Mouse (Mus musculus) urinary bladder, postnatal 36 days (tissue): ENCODE data around the gene Cib3.

Experiments
- DNase-seq, 2 experiments: peaks; one replicate each; pipeline ENCODE4 v3.0.0; 2022; ENCODE audit warnings: low spot score in 2 of 2, mixed read lengths in 1 of 2

Gene Cib3

DNA sequence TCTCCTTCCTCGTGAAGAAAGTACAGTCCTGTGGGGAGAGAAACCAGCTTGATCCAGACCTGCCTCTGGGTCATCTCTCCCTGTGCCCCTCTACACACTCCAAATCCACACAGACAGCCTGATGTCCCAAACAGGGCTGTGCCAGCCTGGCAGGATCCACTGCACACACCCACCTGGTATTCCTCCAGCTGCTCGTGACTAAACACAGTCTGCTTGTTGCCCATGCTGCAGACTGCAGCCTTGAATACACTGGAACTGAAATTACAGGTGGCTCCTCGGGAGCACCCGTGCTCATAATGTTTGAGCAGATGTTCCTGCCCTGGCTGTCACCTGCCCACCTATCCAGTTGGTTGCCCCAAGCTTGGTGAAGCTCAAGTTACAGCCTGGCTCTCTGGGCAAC is at the start of gene Cib3:
Cib3 (minus strand) TSS at position 87 of the 400 bp plus-strand sequence.
- no peak for DNase-seq

DNA sequence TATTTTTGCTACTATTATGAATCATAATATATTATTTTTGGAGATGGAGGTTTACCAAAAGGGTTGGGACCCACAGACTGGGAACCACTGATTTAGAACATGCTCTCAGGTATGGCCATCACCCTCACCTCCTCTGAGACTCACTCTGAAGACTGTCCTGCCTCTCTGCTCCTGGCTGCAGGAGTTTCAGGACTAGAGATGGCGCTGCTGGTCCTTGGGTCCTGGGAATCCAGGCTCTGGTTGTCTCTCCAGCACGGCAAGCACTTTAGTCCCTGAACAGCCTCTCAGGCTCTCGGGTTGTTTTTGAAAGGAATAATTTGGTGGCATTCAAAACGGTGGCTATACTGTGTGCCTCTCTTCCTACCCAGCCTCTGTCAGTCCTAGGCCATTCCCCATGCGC is 49.2 kb upstream of the Cib3 start:
- DNase-seq = no peak

DNA sequence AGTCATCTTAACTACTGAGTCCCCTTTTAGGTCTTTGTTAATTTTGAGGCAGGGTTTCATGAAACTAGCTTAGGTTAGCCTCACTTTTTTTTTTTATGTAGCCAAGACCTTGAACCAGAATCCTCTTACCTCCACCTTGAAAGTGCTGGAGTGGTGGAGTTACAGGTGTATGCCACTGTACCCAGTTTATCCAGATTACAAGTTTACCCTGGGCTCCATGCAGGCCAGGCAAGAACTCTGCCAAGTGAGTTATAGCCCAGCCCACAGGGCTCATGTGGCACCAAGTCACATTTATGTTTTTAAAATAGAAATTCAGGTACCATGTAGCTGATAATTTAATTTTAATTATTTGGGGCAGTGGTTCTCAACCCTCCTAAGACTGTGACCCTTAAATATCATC is 48.8 kb upstream of the Cib3 start:
- no peak for DNase-seq

DNA sequence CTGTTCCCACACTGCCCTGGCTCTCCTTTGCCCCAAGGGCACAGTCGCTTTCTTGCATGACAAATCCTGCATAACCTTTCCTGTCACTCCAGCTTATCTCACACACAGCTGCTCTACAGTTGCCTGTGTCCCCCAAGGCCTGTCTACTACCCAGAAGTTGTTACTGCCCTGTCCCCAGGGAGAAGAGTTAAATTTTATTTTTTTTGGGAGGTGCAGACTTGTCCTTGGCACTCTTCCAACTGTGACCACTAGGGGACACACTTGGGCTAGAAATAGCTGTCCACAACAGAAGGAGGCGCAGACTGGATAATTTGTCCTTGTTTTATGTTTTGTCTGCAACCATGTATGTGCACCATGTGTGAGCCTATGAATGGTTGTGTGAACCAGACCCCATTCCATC is 48.4 kb upstream of the Cib3 start:
- peak; percentile 26 to 43 for DNase-seq

DNA sequence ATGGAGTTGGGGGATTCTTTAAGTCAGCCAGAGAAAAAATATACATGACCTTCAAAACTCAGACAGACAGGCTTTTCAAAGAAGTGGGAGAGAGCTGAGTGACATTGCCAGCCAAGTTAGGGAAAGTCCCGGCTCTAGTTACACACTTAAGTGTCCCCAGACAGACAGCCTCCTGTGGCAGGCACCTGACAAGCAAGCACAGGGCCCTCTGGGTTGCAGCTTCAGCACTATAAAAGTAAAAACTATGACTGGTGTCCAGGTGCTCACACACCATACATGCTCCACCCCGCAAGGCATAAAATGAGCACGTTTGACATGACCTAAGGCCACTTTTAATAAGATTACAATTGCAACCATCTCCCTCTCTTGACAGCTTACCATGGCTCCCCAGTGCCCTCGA is 47.9 kb upstream of the Cib3 start:
- DNase-seq = no peak

DNA sequence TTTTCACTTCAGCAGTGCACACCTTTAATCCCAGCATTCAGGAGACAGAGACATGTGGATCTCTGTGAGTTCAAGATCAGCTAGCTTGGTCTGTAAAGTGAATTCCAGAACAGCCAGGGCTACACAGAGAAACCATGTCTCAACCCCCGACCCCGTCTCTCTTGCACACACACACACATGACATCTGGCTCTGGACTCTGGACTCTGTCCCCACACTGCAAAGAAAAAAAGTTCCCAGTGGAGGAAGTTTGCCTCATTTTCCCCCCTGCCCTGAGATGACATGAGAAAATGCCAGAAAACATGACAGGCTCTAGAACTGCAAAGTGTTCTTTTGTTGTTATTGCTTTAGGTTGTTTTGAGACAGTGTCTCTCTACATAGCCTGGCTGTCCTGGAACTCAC is 47.2 kb upstream of the Cib3 start:
- DNase-seq = no peak

DNA sequence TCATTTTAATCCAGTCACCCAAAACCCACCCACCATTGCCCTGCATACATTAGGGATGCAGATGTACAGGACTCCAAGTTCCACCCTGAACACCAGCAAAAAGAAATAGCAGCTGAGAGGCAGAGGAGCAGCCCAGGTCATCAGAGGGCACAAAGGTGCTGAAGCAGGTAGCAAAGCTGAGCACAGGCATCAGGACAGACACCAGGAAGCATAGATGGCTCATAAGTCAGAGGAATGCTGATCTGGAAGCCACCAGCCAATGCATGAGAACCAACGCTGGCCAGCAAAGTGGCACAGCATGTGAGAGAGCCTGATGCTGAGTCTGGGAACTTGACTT is 45.2 kb upstream of the Cib3 start:
- DNase-seq = no peak

DNA sequence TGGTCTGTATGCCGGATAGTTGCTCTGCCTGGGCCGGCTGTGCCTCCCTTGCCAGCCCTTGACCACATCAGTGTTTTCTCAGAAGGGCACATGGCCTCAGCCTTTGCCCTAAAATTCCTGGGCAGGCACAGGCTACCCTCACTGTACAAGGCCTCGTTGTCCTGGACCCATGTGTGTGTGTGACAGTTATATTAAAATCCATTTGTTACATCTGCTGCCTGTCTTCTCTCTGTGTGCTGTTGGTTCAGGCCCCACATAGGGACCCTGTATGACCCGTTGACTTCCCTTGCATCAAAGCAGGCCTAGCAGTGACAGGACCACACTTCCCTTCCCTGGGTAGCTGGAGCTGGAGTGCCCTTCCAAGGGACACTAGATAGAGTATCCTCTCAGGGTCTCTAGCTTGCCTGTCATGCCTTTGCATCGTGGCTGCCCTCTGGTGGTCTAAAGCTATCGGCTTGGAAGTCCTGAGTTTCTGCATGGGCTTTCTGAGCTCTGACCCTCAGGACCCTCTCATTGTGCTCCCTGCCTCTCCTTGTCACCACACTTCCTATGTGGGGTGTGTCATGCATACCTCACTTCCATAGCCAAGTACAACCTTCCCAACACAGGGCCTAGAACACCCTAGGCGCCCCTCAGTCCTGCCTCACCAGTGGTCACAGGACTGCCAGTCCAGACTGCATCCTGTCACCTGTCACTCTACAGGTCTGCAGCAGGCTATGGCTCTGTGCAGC is 44.7 kb upstream of the Cib3 start:
- no peak for DNase-seq

DNA sequence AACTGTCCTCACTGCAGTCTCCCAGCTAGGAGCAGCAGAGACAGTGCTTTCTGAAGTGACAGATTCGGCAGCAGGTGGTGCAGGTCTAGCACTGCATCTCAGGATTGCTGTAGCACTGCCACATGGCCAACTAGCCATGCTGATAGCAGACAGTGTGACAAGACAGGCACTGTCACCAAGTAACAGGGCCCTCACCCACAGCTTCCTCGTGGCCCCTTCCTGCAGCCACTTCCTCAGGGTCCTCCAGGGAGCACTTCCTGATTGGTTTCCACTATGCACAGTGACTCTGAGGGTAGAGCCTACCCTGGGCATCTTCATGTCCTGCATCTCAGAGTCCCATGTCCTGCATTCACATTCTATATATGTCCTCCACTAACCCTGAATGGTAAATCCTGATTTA is 32.0 kb upstream of the Cib3 start:
- no peak for DNase-seq

DNA sequence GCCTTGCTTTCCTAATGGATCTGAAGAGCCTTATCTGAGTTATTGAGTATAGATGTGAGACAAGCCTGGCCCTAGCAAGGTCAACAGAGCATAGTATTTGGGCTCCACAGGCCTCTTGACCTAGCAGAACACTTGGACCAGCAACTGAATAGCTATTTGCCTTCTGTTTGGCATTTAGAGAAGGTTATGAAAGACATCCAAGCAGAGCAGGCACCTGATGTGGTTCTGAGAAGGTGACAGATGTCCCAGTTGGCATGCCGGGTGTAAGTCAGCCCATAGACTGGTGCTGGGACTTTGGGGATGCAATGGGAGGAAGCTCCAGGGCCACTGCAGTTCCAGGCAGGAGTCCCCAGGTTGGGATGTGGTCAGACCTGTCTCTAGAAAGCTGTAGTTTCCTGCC is 29.6 kb upstream of the Cib3 start:
- no peak for DNase-seq

DNA sequence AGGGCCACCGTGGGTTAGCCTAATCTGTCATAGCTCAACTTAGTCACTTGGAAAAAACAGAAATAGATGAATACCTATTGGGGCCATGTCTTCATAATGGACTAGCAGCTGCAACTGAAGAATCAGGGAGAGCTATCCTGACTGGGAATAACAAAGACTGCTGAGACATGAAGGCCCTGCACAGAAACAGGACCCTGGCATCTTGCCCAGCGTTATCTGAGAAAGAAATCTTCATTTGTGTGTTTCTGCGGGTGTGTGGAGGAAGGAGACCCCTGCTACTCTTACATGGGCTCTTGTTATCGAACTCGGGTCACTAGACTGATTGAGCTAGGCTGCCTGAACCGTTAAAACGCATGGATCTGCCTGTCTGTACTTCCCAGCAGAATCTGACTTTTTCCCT is 28.3 kb upstream of the Cib3 start:
- DNase-seq = no peak

DNA sequence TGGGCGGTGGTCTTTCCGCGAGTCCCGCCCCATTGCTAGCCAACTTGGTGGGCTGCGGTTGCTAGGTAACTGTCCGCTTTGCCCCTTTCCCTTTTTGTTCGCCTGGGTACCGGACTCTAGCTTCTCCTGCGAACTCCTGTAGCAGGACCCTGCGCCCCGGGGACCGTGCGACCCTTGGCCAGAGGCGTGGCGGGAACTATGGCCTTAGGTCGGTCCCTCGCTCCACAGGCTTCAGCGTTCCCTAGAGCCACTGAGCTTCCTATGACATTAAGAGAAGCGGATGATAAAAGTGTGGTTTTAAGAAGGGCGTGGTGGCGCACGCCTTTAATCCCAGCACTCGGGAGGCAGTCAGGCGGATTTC is 27.7 kb upstream of the Cib3 start:
- DNase-seq = no peak

DNA sequence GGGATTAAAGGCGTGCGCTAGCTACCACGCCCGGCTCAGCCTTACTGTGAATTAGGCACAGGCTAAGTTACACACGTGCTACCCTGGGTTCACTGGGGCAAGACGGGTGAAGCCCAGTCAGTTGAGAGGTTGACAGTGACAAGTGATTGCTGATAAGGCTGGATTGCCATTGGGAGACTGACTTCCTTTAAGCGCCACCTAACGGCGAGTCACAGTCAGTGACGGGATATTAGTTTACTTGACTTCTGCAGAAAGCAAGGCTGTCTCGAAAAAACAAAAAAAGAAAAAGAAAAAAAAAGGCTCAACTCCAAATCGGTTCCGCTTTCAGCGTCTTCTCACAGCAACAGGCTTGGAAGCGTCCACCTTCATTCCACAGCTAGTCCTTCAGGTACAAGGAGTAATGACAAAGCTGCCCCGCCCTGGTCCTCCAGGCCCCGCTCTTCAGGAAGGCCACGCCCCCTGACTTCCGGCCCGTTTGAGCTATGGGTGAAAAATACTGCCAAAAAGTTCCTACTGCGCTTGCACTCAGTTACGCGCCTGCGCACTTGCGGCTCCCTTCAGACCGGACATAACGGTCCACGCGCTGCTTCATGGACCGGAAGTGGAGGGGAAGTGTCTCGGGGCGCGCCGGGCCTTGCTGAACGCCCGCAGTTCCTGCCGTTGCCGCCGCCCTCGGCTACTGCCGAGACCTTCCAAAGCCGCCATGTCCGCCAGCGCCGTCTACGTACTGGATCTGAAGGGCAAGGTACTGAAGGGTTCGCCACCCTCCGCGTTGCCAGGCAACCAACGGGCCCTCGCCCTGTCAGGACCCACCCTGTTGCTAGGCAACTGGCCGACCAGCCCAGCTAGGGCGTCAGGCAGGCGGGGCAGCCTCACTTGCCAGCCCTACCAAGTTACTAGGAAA is 27.1 kb upstream of the Cib3 start, which contains the start of gene Ap1m1:
Ap1m1 (plus strand) TSS at position 520 of the 904 bp plus-strand sequence.
- peak; percentile 94 to 97 for DNase-seq

DNA sequence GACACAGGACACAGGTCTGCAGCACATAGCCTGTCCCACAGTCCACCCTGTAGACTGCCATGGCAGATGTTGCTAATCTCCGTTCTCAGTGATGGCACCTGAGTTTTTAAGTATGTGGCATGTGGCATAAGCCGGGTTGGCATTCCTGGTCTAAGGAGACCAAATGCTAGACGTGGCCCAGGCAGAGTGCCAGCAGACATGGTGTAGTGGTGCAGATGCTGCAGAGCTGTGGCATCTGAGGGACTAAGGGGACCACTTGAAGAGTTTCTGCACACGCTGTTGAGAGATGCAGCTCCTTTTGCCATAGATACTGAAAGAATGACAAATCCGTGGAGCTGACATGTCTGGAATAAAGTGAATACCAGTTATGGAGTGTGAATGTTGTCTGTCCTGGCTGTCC is 10.0 kb upstream of the Cib3 start:
- no peak for DNase-seq

DNA sequence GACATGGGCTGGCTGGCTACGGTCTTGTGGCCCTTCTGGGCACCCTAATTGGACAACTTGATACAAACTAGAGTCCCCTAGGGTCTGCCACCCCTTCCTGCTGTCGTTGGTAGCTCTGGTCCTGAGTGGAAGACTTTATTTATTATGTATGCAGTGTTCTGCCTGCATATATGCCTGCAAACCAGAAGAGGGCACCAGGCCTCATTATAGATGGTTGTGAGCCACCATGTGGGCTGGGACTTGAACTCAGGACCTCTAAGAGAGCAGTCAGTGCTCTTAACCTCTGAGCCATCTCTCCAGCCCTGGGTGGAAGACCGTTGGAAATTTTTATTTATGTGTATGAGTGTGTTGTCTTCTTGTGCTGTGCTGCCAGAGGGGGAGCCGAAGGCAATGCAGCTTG is 8.1 kb upstream of the Cib3 start:
- DNase-seq = no peak

DNA sequence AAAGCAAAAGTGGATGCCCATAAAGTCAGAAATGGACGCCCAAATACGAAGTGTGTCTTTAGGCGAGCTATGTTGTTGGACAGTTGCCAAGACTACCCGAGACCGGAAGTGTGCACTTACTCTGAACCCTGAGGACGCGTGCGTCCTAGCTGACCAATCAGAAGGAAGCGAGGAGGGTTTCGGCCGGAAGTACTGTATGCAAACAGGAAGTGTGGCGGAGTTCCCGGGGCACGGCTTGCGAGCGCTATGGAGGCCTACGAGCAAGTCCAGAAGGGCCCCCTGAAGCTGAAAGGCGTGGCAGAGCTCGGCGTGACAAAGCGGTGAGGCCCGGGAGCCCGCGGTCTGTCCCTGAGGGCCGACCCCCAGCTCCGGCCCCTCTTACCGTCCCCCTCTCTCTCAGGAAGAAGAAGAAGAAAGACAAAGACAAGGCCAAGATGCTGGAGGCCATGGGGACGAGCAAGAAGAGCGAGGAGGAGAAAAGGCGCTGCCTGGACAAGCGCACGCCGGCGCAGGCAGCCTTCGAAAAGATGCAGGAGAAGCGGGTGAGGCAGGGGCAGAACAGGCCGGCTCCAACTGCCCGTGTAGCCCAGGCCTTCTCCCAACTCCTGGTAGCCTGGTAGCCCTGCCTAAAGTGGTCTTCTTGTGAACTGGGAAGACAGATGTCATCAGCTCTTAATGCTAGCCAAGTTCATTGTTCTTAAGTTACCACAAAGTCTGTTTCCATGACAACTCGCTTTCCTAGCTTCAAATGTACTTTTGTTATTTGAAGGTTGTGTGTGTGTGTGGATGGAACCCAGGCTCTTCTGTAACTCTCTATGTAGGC is 7.1 kb upstream of the Cib3 start, which contains the start of gene Fam32a:
Fam32a (plus strand) TSS at position 190 of the 823 bp plus-strand sequence.
- peak; percentile 76 to 89 for DNase-seq

DNA sequence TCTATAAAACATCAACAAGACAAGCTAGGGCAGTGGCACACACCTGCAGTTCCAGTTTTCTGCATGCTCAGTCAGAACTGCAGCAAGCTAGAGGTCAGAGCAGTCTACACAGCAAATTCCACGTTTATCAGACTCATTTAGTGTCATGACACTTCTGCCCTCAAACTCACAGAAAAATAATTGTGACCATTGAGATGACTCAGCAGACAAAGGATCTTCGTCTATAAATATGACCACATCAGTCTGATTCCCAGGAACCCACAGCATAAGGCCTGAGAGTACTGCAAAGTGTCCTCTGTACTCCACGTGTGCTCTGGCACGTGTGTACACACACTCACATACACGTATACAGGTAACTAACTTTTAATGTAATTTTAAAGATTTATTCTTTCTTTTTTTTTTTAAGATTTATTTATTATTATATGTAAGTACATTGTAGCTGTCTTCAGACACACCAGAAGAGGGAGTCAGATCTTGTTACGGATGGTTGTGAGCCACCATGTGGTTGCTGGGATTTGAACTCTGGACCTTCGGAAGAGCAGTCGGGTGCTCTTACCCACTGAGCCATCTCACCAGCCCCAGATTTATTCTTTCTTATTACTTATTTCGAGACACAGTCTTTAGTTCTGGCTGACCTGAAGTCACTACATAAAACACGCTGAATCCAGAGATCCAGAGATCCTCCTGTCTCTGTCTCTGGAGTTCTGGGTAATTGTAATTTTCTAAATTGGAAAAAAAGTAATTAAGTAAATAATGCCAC is 6.3 kb upstream of the Cib3 start:
- DNase-seq = no peak

DNA sequence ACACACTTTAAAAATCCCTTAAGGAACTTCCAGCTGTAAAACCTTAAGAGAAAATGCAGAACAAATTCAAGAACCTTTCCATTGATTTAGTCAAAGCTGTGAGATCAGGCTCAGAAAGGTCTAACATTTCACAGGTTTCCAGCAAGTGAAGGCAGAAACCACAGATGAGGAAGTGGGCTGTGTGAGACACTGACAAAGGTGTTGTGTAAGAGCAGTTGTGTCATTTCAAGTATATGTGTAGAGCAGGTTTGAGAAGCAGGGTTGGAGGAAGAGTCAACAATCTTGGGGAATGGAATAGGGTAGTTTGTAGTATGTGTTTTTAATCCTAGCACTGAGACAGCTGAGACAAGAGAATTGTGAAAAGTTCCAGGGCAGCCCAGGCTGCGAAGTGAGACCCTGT is 3.2 kb upstream of the Cib3 start:
- DNase-seq = no peak

DNA sequence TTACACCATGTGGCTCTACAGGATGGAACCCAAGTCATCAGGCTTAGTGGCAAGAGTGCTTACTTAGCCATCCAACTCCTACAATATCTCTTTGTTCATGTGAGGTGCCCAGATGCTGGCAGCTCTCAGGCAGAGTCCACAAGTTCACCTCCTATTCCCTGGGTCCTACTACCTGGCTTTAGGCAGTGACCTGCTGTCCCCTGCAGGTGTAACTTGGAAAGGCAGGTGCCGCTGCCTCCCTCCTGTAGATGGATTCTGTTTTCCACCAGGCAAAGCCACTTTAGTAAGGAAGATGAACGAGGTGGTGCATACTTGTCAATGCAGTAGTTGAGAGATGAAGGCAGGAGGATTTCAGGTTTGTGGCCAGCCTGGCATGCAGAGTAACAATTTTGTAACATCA is 2.4 kb upstream of the Cib3 start:
- DNase-seq = no peak

DNA sequence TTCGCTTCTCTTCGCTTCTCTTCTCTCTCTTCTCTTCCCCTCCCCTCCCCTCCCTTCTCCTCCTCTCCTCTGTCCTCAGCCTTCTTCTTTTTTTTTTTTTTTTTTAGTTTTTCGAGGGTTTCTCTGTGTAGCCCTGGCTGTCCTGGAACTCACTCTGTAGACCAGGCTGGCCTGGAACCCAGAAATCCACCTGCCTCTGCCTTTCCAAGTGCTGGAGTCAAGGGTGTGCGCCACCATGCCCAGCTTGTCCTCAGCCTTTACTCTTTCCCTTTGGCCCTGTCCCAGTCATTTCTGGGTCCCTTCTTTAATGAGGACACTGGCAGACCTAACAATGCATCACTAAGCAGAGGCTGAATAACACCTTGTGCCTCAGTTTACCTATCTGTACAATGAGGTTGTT is 899 bp upstream of the Cib3 start, which contains the start of gene Gm11034:
Gm11034 (minus strand) TSS at position 101 of the 400 bp plus-strand sequence.
- DNase-seq = no peak

DNA sequence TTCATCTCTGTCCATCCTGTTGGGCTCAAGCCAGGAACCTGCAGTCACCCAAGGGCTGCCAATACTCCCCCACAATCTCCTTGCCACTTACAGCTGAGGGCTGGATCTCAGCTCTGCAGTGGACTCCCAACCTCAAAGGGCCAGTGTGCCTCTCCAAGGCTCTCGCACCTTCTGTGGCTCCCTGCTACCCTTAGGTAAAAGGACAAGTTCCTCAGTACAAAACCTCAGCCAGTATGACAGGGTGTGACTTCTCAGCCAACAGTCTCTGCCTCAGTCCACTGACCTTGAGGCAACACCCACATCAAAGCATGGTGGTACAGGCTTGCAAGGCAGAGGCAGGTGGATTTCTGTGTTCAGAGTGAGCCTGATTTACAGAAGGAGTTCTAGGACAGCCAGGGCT is 791 bp downstream of the Cib3 start:
- DNase-seq = no peak
